Mouse (Mus musculus) C2C12 (cell line): ENCODE data around the gene Arfip2.

Source experiments
- CEBPB ChIP-seq: IDR thresholded peaks from one replicate; pipeline ENCODE4 v1.6.1; 2011; ENCODE audit warnings: low read depth, mild to moderate bottlenecking, control low read depth, moderate library complexity
- CTCF ChIP-seq: IDR thresholded peaks from one replicate; pipeline ENCODE4 v1.5.1; 2011; ENCODE audit not compliant: control insufficient read depth, insufficient read depth, insufficient read length
- FOSL1 ChIP-seq: IDR thresholded peaks from one replicate; pipeline ENCODE4 v1.8.0; 2011; ENCODE audit warnings: mild to moderate bottlenecking, low read length; ENCODE audit not compliant: poor library complexity, insufficient read depth, severe bottlenecking
- MAX ChIP-seq: IDR thresholded peaks from one replicate; pipeline ENCODE4 v1.6.1; 2011; ENCODE audit warnings: mild to moderate bottlenecking, control low read depth
- MYOD1 ChIP-seq: IDR thresholded peaks from one replicate; pipeline ENCODE4 v1.6.1; 2011; ENCODE audit warnings: low read depth; ENCODE audit not compliant: control insufficient read depth, insufficient read length
- MYOG ChIP-seq: IDR thresholded peaks from one replicate; pipeline ENCODE4 v1.6.1; 2011; ENCODE audit not compliant: control insufficient read depth, insufficient read length; ENCODE audit errors: extremely low read depth
- USF1 ChIP-seq: IDR thresholded peaks from one replicate; pipeline ENCODE4 v1.6.1; 2011; ENCODE audit warnings: low read depth, mild to moderate bottlenecking, control low read depth, moderate library complexity

GRCm38 (mm10) chr7:105608467-105608866 lies 31.7 kb downstream of the Arfip2 start:
- TF ChIP-seq CTCF, result no peak
- no peak for TF ChIP-seq USF1
- no peak for TF ChIP-seq FOSL1
- no peak for TF ChIP-seq CEBPB
- no peak for TF ChIP-seq MYOG
- TF ChIP-seq MAX, result no peak
- no peak for TF ChIP-seq MYOD1
